Mouse (Mus musculus) embryonic fibroblast, embryonic 13.5 days (primary cell): Measurements from ENCODE around the gene Nfam1.

Experiments
- CTCF ChIP-seq: IDR thresholded peaks from 2 replicates; pipeline ENCODE4 v1.5.1; 2011; ENCODE audit warnings: mild to moderate bottlenecking, control low read depth, low read length, moderate library complexity, borderline replicate concordance; ENCODE audit not compliant: insufficient read depth
- POLR2A ChIP-seq: IDR thresholded peaks from 2 replicates; pipeline ENCODE4 v1.6.1; 2011; ENCODE audit warnings: low read depth, mild to moderate bottlenecking, control low read depth, low read length, moderate library complexity

DNA sequence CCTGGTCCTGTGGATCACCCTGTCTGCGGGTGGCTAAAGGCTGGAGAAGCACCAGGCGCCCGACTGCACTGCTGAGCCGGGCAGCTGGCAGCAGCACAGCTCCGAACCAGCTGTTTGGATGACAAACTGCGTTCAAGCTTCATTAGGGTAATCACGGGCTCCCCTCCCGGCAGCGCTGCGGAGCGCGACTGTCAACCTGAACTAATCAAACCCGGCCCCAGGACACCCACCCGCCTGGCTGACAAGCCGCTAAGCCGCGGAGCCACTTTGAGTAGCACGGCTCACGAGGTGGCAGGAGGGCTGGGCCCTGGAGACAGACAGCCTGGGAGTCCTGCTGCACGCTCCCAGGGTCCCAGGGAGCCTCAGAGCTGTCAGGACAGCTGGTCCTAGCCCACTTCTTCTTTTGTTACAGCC lies 80.8 kb downstream of the Nfam1 start:
- TF ChIP-seq CTCF, result no peak
- TF ChIP-seq POLR2A, result no peak
